ENCODE assay signal across 21 mouse cellular contexts in genomic region chr17:62857275-62857674, GRCm38 (mm10). TPM values are rescaled to one million over a fixed set of nuclear protein-coding genes. Genes with fewer than 3 reads are reported as not detected.
A peak's percentile ranks its signal among the peaks of the same experiment; 100 is the strongest.
DNase-seq lines count a peak whose midpoint lies in the region; ATAC-seq and TF ChIP-seq lines count a peak whose summit lies in the region.
"Had no signal": no experiment of that assay in that cellular context is flagged by ENCODE, and none has a peak within 500 bp of the region (broad histone marks: within the 10 kb centered on the region; RNA-seq: fewer than 3 reads in every experiment).

No protein-coding gene starts in this region.

- no peaks in the 10 kb centered on the region for H3K27me3 ChIP-seq in lung, postnatal 0 days (replicated peaks; ENCODE audit: insufficient read depth, low read length)
- H3K27me3 ChIP-seq in forebrain, embryonic 11.5 days (ENCODE audit: control insufficient read depth, insufficient read depth, low read length): peaks cover 3% of the 10 kb centered on the region; the same call in 1 of the 2 replicates
- H3K27me3 ChIP-seq: embryonic facial prominence, embryonic 15.5 days; hindbrain, embryonic 12.5 days; liver, embryonic 12.5 days; lung, embryonic 15.5 days; megakaryocyte, embryonic 14.5 days had no signal

- H3K4me3 ChIP-seq in lung, postnatal 0 days (ENCODE audit: low read depth, low read length): no peak overlapping the region
- no peak overlapping the region for H3K4me3 ChIP-seq in forebrain, embryonic 11.5 days (ENCODE audit: low read depth, low read length)
- H3K4me3 ChIP-seq: embryonic facial prominence, embryonic 15.5 days; forebrain, embryonic 12.5 days; hindbrain, embryonic 12.5 days; left cerebral cortex, adult 2 months; liver, embryonic 12.5 days; lung, embryonic 15.5 days; megakaryocyte, embryonic 14.5 days had no signal

- H3K4me1 ChIP-seq in lung, postnatal 0 days (ENCODE audit: insufficient read depth, low read depth, low read length): no peaks in the 10 kb centered on the region
- H3K4me1 ChIP-seq in forebrain, embryonic 11.5 days (replicated peaks; ENCODE audit: control insufficient read depth, insufficient read depth, low read length): peaks cover 16% of the 10 kb centered on the region
- H3K4me1 ChIP-seq: liver, embryonic 12.5 days; megakaryocyte, embryonic 14.5 days had no signal

- H3K9ac ChIP-seq in lung, postnatal 0 days (replicated peaks; ENCODE audit: low read depth): no peak overlapping the region
- H3K9ac ChIP-seq in forebrain, embryonic 11.5 days (ENCODE audit: low read length): no peak overlapping the region
- H3K9ac ChIP-seq: embryonic facial prominence, embryonic 15.5 days; forebrain, embryonic 12.5 days; hindbrain, embryonic 12.5 days; liver, embryonic 12.5 days; lung, embryonic 15.5 days had no signal

- no peak overlapping the region for H3K4me2 ChIP-seq in lung, postnatal 0 days (replicated peaks; ENCODE audit: low read depth, low read length)
- H3K4me2 ChIP-seq in forebrain, embryonic 11.5 days (ENCODE audit: low read depth, low read length, severe bottlenecking): no peak overlapping the region
- H3K4me2 ChIP-seq: embryonic facial prominence, embryonic 15.5 days; forebrain, embryonic 12.5 days; hindbrain, embryonic 12.5 days; liver, embryonic 12.5 days; lung, embryonic 15.5 days had no signal

- no peak for TF ChIP-seq EP300 in lung, postnatal 0 days (IDR thresholded peaks at IDR 0.05)

- H3K36me3 ChIP-seq in lung, postnatal 0 days (ENCODE audit: insufficient read depth, low read length): no peaks in the 10 kb centered on the region
- H3K36me3 ChIP-seq in forebrain, embryonic 11.5 days (ENCODE audit: control insufficient read depth, insufficient read depth, low read length): no peaks in the 10 kb centered on the region
- H3K36me3 ChIP-seq: embryonic facial prominence, embryonic 15.5 days; forebrain, embryonic 12.5 days; G1E; hindbrain, embryonic 12.5 days; liver, embryonic 12.5 days; lung, embryonic 15.5 days had no signal

- peak; percentile 15 for DNase-seq in lung, postnatal 36 days
- no peak for DNase-seq in lung, postnatal 0 days (ENCODE audit: low spot score)
- peak; percentile 22 for DNase-seq in 416B (ENCODE audit: low read depth)
- peak; percentile 77 for DNase-seq in T-cell, adult 2 months (ENCODE audit: low spot score)
- DNase-seq in naive thymus-derived CD4-positive, alpha-beta T cell, adult 2 months (ENCODE audit: low read depth): peak; percentile 75
- no peak for DNase-seq in adrenal gland, postnatal 25 days
- no peak for DNase-seq in forebrain, embryonic 11.5 days (ENCODE audit: low spot score)
- no peak for DNase-seq in frontal cortex, postnatal 25 days (ENCODE audit: low spot score in 2 of 2)
- DNase-seq: cerebellum, adult 9-11 months; gastrocnemius, postnatal 25 days; retina, postnatal 1 day had no signal

- no peaks in the 10 kb centered on the region for H3K9me3 ChIP-seq in lung, postnatal 0 days (ENCODE audit: low read length)
- no peaks in the 10 kb centered on the region for H3K9me3 ChIP-seq in forebrain, embryonic 11.5 days (ENCODE audit: control insufficient read depth, low read length)
- H3K9me3 ChIP-seq: embryonic facial prominence, embryonic 15.5 days; forebrain, embryonic 12.5 days; G1E; hindbrain, embryonic 12.5 days; liver, embryonic 12.5 days; lung, embryonic 15.5 days had no signal

- 70% methylated on average over 8 of the region's 8 CpGs for WGBS in lung, postnatal 0 days
- 81% methylated on average over 8 of the region's 8 CpGs for WGBS in forebrain, embryonic 11.5 days

- no peak overlapping the region for H3K27ac ChIP-seq in lung, postnatal 0 days (ENCODE audit: low read length)
- H3K27ac ChIP-seq in forebrain, embryonic 11.5 days (ENCODE audit: low read depth, low read length): no peak overlapping the region
- H3K27ac ChIP-seq: embryonic facial prominence, embryonic 15.5 days; forebrain, embryonic 12.5 days; hindbrain, embryonic 12.5 days; kidney, postnatal 0 days; left cerebral cortex, adult 2 months; liver, embryonic 12.5 days; lung, embryonic 15.5 days had no signal

- ATAC-seq in lung, postnatal 0 days: no peak
- ATAC-seq in forebrain, embryonic 11.5 days (replicated peaks; ENCODE audit: low FRiP score): no peak
- ATAC-seq: intestine, postnatal 0 days; liver, embryonic 12.5 days had no signal

- no peak for TF ChIP-seq CTCF in lung, postnatal 0 days (IDR thresholded peaks at IDR 0.05)

RNA-seq across cellular contexts. Expression of gene Efna5, which starts 23.8 kb away (rescaled TPM):
- 6.7 TPM in 2 replicates for polyA plus RNA-seq in lung, postnatal 0 days (2015; fragmentation: Nextera tagmentation; extraction: Ambion mirVana)
- total RNA-seq in adrenal gland, postnatal 25 days (2021): 20.8 and 30.0 TPM in 2 replicates
- polyA plus RNA-seq in forebrain, embryonic 11.5 days (2014; fragmentation: Nextera tagmentation; extraction: Ambion mirVana): 40.5 and 42.2 TPM in 2 replicates
- polyA plus RNA-seq: G1E had no signal

Comparison
In these comparisons a context has a peak if more than half of its experiments do, and no peak if none do; other contexts are left out.
1. DNase-seq: peak in lung, postnatal 36 days (single experiment), 416B (single experiment), T-cell, adult 2 months (single experiment) and naive thymus-derived CD4-positive, alpha-beta T cell, adult 2 months (single experiment); none in lung, postnatal 0 days (single experiment), adrenal gland, postnatal 25 days (single experiment), forebrain, embryonic 11.5 days (single experiment) and frontal cortex, postnatal 25 days (0 of 2).